Mouse (Mus musculus): ENCODE data around the gene Tdrd12.
"Not testable (repeated sequence)": the region's sequence is repeated elsewhere in the genome, so short reads cannot be mapped to it uniquely, and the experiment has no call there.

The Tdrd12 gene

GRCm38 (mm10) chr7:35537562-35537961 is at the start of gene Tdrd12:
Tdrd12 (minus strand) TSS chr7:35537745.
- no peak for DNase-seq

- no peak for DNase-seq
These were observed 49.4 kb upstream of the Tdrd12 start for GRCm38 (mm10) chr7:35586906-35587445.

GRCm38 (mm10) chr7:35586055-35586905 is 48.7 kb upstream of the Tdrd12 start, which contains the start of gene Ankrd27:
Ankrd27 (plus strand) TSS chr7:35586244.
- DNase-seq: peak; percentile 89

GRCm38 (mm10) chr7:35585191-35586054 is 47.9 kb upstream of the Tdrd12 start, which contains the start of gene Rgs9bp:
Rgs9bp (minus strand) TSS chr7:35585582.
- peak; percentile 33 for DNase-seq

GRCm38 (mm10) chr7:35584786-35585190 is 47.2 kb upstream of the Tdrd12 start:
- DNase-seq: peak; percentile 24

GRCm38 (mm10) chr7:35584068-35584785 is 46.7 kb upstream of the Tdrd12 start:
- no peak for DNase-seq

GRCm38 (mm10) chr7:35583476-35584025 is 46.0 kb upstream of the Tdrd12 start:
- DNase-seq: no peak

GRCm38 (mm10) chr7:35582719-35583118 is 45.2 kb upstream of the Tdrd12 start:
- no peak for DNase-seq

- peak; percentile 50 for DNase-seq
These were observed 42.3 kb upstream of the Tdrd12 start for GRCm38 (mm10) chr7:35579849-35580248.

- DNase-seq: not testable (repeated sequence)
These were observed 33.3 kb upstream of the Tdrd12 start for GRCm38 (mm10) chr7:35570883-35571282.

GRCm38 (mm10) chr7:35569724-35570123 is 32.2 kb upstream of the Tdrd12 start:
- DNase-seq: not testable (repeated sequence)

- DNase-seq: not testable (repeated sequence)
These were observed 28.4 kb upstream of the Tdrd12 start for GRCm38 (mm10) chr7:35565965-35566364.

- DNase-seq: not testable (repeated sequence)
These were observed 27.3 kb upstream of the Tdrd12 start for GRCm38 (mm10) chr7:35564872-35565271.

- DNase-seq: no peak
These were observed 26.7 kb upstream of the Tdrd12 start for GRCm38 (mm10) chr7:35564067-35564865.

- no peak for DNase-seq
These were observed 25.5 kb upstream of the Tdrd12 start for GRCm38 (mm10) chr7:35563071-35563470.

- no peak for DNase-seq
These were observed 22.3 kb upstream of the Tdrd12 start for GRCm38 (mm10) chr7:35559838-35560237.

GRCm38 (mm10) chr7:35558681-35559080 is 21.1 kb upstream of the Tdrd12 start:
- no peak for DNase-seq

- no peak for DNase-seq
These were observed 20.0 kb upstream of the Tdrd12 start for GRCm38 (mm10) chr7:35557577-35557976.

- no peak for DNase-seq
These were observed 19.4 kb upstream of the Tdrd12 start for GRCm38 (mm10) chr7:35556905-35557304.

- DNase-seq: no peak
These were observed 18.7 kb upstream of the Tdrd12 start, which contains the start of gene Nudt19 for GRCm38 (mm10) chr7:35556205-35556603. Nudt19 (minus strand) TSS chr7:35556304.

All from right cerebral cortex, postnatal 4 days (tissue).